Mouse (Mus musculus) activated CD4-positive, CD25-positive, alpha-beta regulatory T cell, adult 4 months (primary cell): Measurements from ENCODE around the gene Borcs8. TPM values are rescaled to one million over a fixed set of nuclear protein-coding genes. Genes with fewer than 3 reads are reported as not detected.
A peak's percentile ranks its signal among the peaks of the same experiment; 100 is the strongest.

Experiments
- ATAC-seq: one replicate; pipeline ENCODE4 v1.8.0; 2017
- polyA plus RNA-seq, 2 experiments: library from polyadenylated mRNA; unstranded; fragments of 100-300 nt; shearing (Covaris generic); gene quantifications; one replicate each; pipeline ENCODE4 v1.2.1; 2017

The Borcs8 gene
- polyA plus RNA-seq = 100 to 1,000 TPM in 1 of 2 experiments, 10 to 100 TPM in 1; 98.5 to 112 TPM

DNA sequence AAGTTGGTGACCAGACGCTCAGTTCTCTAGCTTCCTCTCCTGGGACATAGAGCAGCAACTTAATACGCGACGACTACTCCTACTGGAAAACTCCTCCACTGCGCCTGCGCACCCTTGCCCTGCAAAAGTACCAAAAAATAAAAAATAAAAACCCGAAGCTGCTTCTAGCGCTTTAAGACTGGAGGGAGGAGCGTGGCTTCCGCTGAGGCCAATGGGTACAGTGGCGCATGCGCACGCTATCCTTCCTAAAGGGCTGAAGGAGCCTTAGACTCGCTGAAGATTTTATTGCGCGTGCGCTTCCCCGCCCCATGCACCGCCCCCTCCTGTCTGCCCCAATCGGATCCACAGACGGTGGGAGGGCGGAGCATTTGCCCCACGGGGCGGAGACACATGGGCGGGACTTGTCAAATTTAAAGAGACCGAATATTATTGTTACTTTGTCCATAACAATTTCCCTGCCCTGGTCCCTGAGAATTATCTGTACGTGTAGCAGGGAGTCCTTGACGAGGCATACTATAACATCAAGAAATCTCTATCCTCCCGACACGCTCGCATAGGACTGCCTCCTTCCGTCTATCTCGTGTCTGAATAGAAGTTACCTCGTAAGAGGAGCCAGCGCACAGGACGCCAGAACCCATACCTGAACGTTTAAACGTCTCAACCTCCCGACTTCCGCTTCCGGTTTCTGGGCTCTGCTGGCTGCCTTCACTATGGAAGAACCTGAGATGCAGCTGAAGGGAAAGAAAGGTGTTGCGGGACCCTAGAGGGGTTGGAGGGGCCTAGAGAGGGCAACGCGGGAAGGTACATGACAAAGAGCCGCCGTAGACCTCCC lies at the start of gene Borcs8, which contains the start of the genes Rfxank and Mef2b:
Gene Borcs8 (plus strand): TSS at position 474 of the 832 bp plus-strand sequence.
Gene Rfxank (minus strand): TSS at position 129 of the 832 bp plus-strand sequence.
Gene Mef2b (plus strand): TSS at position 686 of the 832 bp plus-strand sequence.
- ATAC-seq = peak; percentile 90

DNA sequence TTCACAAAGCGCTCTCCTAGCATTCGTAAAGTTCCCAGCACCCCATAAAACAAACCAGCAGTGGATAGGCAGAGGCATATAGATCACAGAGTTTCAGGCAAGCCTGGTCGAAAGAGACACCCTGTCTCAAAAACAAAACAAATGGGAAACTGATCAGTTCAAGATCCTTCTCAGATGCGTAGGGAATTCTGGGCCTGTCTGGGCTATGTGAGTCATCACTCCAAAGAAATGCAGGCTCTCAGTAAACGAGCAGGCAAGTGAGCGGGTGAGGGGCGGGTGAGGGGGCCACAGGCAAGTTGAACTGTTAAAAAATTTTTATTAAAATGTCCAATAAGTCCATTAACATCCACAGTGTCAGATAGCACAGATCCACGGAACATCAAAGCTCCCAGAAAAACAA lies 46.5 kb upstream of the Borcs8 start:
- no peak for ATAC-seq

DNA sequence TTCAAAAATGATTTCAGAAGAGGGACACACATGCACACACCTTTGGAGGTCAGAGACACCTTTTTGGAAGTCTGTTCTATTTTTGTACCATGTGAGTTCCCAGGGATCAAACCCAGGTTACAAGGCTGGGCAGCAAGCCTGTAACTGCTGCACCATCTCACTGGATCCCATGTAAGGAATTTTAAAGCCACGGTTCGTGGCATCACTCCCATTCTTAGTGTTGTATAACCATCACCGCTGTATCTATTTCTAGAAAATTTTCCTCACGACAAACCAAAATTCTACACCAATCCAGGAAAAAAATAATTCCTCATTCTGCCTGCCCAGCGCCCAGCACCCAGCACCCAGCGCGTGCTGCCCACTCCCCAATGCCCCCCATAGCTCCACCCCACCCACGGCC lies 40.0 kb upstream of the Borcs8 start:
- no peak for ATAC-seq

DNA sequence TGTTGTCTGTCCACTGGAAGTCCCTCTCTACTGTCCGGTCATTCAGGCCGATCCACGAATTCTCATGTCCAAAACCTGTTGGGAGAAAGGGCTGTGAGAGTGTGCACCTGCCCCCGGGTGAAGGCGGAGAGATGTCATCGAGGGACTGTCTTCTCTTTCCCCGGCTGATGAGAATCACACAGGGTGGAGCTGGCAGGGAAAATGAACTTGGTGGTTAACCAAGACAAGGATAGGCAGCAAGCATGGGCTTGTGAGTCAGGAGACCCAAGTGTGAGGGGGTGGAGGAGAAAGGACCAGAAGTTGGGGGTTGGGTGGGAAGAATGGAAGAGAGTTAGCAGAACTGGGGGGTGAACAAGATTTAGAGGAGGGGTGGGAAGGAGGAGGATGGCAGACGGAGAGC lies 39.1 kb upstream of the Borcs8 start:
- ATAC-seq = no peak

DNA sequence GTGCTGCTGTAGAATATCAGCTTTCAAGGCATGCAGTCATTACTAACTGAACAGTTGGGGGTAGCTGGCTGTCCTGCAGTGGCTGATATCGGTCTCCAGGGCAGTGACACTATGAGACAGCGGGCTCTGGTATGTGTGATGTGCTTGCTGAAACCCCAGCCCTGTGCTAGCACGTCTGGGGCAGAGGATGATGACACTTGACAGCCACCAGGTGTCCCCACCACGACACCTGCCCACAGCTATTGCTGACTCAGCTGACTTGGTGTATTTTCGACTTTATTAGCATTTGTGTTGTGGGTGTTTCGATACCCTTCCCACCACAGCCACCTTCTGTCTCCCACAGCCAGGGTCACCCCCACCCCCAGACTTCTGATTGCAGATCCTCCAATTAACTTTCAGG lies 34.8 kb upstream of the Borcs8 start:
- peak; percentile 73 for ATAC-seq

DNA sequence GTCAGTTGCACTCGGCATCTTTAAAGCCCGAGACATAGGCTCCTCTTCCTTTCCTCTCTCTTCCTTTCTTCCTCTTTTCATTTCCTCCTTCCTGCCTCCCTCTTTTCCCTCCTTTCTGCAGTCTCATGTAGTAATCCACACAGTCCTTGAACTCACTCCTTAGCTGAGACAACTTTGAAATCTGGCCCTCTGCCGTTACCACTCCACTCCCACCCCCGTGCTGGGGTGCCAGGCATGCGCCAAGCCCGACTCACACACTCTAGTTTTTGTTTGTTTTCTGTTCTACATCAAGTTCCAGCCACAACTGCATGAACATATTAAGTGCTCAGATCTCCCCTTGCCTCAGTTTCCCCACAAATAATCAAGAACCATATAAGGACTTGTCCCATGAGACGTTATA lies 34.4 kb upstream of the Borcs8 start:
- ATAC-seq = no peak

DNA sequence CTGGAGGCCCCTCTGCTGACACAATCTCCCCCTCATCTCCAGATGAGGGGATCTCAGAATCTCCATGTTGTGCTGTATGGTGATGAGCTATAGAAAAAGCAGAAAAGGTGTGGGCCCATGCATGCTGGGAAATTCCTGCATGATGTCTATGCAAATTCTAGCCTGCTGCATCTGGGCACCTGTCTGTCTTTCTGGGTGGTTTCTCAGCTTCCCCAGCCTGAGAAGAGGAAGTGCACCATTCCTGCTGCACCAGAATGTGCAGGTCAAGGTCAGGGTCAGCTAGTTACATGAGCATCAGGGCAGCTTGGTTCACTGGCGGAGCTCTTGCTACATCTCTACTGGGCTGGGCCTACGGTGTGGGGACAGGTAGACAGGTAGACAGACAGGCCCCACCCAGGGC lies 28.8 kb upstream of the Borcs8 start:
- no peak for ATAC-seq

DNA sequence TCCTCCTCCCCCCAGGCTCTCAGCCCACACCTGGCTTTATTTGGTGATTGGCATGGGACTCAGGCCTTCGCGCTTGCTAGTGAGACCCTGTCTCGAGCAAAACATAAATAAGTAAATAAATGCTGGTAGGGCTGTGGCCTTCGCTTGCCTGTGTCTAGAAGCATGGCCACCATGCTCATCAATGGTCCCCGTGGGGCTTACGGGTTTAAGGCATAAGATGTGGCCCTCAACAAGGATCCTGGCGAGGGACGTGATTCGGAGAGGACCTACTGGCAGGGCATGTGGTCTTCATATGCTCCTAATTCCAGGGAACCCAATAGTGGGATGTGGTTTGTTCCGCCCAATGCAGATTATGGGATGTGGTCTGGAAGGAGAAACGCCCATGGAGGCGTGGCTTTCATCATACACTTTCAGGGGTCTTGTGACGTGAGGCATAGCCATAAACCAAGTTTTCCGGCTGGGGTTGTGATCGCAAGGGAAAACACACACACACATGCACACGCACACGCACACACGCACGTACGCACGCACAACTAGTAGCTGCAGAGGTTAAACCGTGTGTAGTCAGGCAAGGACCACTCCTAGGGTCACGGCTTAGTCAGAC lies 28.0 kb upstream of the Borcs8 start:
- no peak for ATAC-seq

DNA sequence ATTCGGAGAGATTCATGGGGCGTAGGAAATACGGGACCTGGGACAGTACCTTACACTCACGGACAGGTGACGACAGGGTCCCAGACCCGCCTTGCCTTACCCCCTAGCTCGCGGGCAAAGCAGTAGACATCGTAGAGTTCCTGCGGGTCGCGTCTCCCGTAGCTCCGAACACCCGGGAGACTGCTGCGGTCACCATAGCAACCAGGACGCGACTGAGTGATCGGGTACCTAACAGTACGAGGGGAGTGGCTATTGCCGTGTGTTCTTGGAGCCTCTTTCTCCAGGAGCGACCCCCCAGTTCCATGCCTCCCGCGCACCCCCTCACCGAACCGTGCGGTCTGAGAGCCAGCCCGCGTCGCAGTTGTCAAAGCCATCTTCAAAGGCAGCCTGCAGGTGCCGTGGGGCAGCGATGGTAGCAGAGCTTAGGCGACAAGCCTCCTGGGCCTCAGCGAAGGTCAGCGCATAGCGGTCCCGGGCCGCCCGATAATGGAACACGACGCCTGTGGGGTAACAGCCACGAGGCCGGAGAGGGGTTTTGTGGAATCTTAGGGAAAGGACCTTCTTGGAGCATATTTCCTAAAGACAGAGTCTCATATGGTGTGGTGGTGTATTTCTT lies 26.8 kb upstream of the Borcs8 start:
- no peak for ATAC-seq

DNA sequence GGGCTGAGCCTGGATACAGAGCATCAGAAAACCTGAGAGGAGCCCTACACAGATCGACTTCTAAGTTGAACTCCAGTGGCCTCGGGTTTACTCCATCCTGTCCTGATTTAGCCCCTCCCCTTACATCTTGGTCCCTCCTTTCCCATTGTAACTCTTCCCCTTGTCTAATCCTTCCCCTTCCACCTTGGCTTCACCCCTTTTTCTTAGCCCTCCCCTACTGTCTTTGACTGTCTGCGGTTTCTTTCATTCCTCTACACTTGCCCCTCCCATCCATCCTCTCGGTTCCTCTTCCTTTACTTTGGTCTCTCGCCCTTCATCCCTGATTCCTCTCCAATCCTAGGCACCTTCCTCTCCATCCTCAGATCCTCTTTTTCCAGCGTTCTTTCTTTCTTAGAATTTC lies 24.8 kb upstream of the Borcs8 start:
- no peak for ATAC-seq

DNA sequence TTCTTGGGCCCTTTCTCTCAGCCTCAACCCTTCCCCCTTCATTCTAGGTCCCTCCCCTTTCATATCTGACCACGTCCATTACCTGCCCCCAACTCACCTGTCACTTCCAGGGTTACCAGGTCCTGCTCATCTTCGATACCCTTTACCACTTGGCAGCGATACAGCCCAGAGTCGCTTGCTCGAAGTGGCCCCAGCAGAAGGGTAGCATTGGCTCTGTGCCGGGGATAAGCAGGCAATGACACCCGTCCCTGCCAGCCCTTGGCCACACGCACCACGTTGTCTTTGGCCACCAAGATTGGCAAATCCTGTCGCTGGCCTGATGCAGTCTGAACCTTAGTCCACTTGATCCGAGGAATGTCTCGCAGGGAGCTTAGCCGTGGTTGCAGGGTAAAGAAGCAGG lies 24.4 kb upstream of the Borcs8 start:
- no peak for ATAC-seq

DNA sequence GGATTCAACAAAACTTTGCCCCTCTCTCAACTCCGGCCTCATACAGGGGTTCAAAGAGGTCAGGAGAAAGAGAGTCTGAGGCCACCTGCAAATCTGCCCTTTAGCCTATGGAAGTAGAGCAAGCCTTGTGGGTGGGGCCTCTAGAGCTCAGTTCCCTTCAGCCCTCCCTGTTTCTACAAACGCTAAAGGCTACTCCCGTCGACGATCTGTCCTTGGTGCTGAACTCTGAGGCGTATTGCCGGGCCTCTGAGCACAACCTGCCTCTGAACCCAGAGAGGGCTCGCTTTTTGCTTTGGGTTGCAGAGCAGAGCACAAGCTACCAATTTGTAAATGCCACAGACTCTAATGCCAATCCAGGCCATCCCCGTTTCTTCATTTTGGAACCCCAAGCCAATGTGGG lies 21.7 kb upstream of the Borcs8 start:
- ATAC-seq = no peak

DNA sequence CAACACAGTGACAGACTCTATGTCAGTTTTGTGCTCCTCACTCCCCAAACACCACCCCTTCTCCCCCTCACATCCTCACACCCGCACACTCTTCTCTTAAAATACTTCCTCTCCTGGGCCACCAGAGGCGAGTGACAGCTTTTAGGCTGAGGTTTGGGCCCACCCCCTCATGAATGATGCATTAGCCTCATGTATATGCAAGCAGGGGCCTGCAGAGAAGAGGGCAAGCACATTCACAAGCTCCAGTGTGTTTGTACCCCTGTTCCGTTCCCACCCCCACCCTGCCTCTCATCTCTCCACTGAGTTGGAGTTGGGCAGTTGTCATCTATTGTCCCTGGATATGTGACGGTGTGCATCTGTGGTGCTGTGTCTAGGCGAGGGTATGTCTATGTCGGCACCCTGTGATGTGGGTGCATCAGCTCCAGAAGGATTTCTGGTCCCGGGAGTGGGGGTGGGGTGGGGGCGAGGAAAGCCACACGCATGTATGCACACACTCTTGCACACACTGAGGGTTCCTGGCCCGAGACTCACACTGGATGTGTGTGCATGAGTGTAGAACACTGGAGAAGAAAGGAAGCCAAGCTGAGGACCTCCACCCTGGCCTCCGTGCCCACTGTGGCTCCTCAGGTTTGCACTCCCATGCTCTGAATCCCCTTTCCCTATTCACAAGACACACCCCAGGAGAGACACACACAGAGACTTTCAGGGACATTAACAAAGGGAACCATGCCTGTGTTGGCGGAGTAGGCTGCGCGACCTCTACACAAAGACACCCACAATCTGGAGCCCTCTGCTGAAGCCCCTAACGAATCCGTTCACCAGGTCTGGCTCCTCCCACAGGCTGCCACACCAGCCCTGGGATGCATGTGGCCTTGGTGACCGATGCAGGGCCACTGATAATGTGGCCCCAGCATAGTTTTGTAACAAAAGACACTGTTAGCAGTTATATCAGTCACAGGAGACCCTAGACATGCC lies 20.3 kb upstream of the Borcs8 start:
- no peak for ATAC-seq

DNA sequence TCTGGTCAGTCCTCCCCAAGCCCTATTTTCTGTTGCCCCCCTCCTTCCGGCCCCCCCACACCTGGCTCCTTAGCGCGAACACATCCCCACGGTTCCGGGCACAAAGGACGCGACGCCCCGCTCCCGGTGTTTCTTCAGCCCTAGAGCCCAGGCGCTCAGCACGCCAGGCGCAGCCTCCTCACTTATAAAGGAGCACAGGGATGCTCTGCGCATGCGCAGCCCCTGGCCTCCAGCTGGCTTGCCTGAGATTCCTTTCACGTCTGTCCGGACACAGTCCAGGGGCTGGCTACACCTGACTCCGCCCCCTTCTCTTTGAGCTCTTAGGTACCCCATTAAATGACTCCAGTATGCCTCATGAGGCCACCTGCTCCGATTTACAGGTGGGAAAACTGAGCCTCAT lies 18.6 kb upstream of the Borcs8 start, which contains the start of gene Ncan:
Gene Ncan (minus strand): TSS at position 207 of the 400 bp plus-strand sequence.
- no peak for ATAC-seq

DNA sequence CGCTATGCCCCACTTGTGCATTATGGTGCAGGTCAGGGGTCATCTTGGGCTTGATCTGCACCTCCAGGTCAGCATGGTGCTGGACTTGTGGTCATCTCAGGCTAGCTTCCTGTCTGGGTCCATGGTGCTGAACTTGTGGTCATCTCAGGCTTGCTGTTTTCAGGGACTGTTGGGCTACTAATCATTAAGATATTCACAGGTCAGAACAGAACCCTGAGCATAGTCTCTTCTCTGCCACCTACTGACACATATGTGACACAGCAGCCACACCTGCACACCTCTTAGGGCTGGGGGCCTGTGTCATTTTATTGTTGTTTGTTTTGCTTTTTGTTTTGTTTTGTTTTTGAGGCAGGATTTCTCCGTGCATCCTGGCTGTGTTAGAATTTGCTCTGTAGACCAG lies 16.4 kb upstream of the Borcs8 start:
- peak; percentile 43 for ATAC-seq

DNA sequence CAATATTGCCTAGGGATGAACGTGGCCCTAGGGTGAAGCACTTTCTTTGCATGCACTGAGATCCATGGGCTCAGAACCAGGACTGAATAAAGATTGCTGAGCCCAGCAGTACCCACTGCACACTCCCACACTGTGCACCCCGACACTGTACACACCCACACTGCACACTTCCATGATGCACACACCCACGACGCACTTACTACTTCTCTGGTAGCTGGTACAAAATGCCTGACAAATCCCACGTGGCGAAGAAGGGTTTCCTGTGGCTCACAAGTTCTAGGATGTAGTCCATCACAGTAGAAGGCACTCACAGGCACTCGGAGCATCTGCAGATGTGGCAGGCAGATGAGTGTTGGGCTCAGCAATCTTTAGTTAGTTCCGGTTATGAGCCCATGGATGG lies 14.3 kb upstream of the Borcs8 start:
- ATAC-seq = no peak

DNA sequence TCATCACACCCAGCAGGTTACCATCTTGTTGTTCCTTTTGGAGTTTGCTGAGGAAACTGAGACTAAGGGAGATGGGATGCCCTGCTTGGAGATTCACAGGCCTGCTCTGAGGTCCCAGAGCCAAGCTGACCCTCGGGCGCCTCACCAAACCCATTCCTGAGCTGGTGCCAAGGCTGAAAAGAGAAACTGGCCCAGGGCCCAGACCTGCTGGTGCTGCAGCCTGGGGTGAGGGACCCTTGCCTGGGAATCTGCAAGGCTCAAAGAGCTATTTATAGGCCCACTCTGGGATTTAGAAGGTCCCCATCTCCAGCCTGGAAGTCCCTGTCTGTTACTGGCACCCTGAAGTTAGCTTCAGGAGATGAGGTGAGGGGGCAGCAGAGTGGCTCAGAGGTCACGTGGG lies 10.9 kb upstream of the Borcs8 start:
- ATAC-seq = no peak

DNA sequence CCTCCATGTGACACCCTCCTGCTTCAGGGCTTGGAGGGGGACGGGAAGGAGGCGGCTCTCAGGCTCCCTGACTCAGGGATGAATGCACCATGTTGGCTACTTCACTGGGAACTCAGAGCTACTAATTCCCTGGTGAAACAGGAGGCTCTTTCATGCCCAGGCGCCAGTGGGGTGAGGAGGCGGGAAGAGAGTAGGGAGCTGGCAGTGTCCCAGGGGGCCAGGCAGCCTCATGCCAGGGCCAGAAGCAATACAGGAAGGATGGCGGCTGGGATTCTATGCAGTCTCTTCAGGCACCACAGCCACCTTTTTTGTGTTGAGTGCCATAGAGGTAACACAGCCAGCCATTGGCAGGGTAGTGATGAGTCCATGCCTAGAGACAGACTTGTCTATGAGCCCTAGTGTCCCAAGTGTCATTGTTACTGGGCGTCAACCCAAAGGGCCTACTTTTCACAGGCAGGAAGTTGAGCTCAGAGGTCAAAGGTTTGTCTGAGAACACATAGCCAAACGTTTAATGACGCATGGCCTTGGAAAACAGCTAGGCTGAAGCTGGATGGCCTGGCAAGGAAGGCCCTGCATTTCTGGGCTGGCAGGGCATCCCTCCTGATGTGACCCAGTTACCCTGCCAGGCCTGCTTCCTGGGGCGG lies 9.9 kb upstream of the Borcs8 start:
- no peak for ATAC-seq

DNA sequence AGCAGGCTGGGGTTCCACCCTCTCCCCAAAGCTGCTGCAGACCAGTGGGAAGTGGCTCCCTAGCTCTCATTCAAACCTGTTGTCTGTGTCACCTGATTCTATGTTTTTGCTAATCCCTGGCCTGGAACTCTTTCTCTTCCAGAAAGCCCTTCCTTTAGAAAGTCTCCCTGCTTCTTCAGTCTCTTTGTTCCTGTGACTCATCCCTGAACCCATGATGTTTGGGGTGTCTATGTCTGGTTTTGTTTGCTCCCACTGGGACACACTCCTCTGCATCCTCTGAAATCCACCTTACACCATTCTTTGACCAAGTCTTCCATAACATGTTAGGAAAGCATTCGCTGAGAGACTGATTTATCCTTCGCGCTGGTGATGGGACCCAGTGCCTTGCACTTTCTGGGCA lies 9.2 kb upstream of the Borcs8 start:
- ATAC-seq = no peak

DNA sequence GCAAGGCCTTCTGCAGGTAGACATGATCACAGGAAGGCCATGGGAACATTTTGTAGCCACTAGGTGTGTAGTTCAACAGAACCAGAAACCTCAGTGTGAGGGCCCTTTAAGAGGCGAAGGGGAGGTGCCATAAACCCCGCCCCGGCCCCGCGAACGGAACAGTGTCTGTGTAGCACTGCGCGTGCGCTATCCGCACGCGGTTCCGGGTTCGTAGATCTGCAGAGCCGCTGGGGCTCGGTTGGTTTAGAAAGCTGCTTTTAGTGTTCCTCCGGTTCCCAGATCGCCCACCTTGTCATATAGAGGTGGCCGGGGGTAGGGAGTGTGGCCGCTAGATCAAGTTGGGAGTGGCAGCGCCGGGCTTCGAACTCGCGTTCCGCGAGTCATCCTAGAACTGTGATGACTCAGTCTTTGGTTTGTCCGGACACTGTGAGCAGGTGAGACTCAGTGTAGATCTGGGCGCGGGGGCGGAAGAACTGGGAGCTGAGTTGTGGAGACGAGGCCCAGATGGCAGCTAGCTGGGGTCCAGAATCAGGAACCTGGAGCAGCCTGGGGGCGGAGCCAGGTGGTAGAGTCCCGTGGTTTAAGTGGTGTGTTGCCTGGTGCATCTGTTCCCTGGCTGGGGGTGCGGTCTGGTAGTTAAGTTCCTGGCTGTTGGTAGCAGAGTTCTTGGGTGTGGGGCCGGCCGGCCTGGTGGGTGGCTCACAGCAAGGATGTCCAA lies 8.0 kb upstream of the Borcs8 start, which contains the start of gene Nr2c2ap:
Gene Nr2c2ap (plus strand): TSS at position 168 of the 718 bp plus-strand sequence.
- ATAC-seq = peak; percentile 93

DNA sequence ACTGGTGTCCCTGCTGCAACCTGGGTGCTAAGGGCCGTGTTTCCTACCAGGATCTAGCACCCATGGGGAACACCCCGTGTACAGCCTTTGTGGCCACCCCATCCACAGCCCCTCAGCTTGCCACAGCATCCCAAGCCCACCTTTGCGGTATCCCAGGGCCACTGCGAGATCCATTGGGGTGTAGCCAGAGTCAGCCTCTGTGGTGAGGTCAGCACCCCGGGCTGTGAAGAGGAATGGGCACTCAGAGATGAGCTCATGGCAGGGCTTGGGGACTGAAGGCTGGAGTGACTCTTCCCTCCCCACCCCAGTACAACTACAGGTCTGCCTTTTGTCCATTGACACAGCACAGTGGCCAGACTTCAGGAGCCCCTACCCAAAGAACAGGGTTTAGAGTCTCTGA lies 5.2 kb upstream of the Borcs8 start:
- ATAC-seq = no peak
